Mouse (Mus musculus) T-cell, adult 2 months (primary cell): ENCODE measurements around the gene Cir1.

ENCODE experiments used
- DNase-seq: peaks from one replicate; pipeline ENCODE4 v3.0.0; 2022; ENCODE audit warnings: low spot score

Gene Cir1

DNA sequence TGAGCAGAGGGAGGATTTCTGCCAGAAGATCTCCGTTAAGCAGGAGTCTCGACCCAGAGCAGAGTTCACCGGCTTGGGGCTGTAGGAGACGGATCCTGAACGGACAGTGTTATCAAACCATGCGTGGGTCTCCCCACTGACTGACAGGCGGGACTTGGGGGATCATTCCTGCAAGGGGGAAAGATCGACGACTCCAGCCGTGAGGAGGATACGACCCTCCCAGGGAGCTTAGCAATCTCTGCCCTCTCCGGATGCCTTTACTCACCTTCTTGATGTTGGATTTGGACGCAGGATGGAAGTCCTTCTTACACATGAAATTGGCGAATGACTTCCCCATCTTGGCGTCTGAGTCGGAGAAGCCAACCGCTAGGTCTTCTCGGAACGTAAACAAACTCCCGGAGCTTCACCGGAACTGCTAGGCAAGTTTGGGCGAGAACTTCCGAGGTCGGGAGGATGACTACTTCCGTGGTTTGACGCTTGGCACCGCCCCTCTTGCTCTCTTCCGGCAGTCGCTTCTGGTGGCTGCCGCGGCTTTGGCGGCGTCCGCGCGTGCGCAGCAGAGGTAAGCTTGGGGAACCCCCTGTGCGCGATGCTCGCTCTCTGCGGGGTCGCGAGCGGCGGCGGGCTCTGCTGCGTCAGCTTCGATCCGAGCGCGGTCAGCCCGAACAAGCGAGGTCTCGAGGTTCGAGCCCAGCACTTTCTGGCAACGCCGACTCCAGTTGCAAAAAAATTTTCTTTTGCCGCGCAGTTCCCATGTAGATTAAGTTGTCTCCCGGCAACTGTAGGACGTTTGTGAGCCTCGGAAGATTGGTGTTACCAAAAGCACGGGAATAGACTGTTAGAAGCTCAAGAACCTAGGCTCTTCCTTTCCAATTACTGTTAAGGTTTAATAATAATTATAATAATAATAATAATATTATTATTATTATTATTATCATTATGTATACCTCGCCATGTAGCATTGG is at the start of gene Cir1, which contains the start of gene Scrn3:
TSS of gene Cir1 (minus strand) at position 550 of the 965 bp plus-strand sequence.
TSS of gene Scrn3 (plus strand) at position 450 of the 965 bp plus-strand sequence.
- peak; percentile 98 for DNase-seq

- DNase-seq, result no peak
These were observed 48.0 kb upstream of the Cir1 start for GRCm38 (mm10) chr2:73360536-73360935.

GRCm38 (mm10) chr2:73359941-73360340 is 47.4 kb upstream of the Cir1 start:
- DNase-seq, result no peak

DNA sequence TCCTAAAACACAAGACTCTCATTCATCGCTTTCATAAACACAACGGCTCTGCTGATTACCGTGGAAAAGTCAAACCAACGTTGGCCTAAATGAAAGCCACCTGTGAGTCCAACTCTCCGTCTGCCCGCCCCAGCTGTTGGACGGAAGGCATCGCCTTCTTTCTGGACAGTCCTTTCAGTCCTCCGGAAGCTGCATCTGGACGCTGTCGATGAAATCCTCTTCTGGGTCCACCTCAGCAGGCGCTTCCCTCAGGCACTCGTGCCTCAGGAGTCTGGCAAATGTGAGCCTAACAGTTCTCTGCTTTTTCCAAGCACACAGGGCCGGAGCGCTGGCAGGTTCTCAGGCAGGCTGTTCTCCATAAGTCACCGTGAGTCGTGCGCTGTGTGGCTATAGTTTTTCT is 44.5 kb upstream of the Cir1 start:
- DNase-seq, result no peak

GRCm38 (mm10) chr2:73351927-73352374 is 39.5 kb upstream of the Cir1 start:
- DNase-seq, result no peak

- DNase-seq, result no peak
These were observed 39.0 kb upstream of the Cir1 start for GRCm38 (mm10) chr2:73351496-73351895.

DNA sequence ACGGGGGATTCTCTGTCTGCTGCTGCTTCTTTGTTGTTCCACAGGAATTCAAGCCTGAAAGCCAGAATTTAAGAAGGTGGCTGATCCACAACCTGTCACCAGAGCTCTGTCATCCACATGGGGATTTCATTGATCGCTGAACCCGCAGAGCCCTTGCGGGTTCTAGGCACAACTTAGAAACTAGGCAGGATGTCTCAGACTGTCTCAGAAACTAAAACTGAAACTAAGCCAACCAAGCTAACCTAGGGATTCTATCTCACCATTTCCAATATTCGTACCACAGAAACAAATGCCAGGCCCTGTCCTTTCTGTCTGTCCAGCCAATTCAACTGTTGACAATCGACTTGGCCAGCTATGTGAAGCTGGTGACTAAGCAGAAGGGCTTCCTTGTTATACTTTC is 35.7 kb upstream of the Cir1 start:
- DNase-seq, result no peak

DNA sequence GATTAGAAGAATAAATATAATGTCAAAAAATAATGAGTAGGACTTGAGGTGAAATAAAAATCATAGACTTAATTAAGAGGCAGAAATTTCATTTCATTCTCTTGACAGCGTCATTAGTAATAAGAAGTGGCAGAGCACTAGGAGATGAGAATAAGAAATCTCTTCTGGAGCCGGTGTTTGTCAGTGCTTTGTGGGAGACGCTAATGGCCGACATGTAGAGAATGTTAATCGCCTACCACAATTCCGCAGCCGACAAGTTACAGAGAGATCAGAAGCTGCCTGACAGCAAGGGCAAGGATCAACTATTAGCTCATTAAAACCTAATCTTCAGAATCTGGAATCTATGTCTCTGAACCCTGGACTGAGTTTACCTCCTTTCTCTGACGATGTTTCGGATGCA is 35.3 kb upstream of the Cir1 start:
- DNase-seq, result no peak

- no peak for DNase-seq
These were observed 34.6 kb upstream of the Cir1 start for GRCm38 (mm10) chr2:73347136-73347535.

DNA sequence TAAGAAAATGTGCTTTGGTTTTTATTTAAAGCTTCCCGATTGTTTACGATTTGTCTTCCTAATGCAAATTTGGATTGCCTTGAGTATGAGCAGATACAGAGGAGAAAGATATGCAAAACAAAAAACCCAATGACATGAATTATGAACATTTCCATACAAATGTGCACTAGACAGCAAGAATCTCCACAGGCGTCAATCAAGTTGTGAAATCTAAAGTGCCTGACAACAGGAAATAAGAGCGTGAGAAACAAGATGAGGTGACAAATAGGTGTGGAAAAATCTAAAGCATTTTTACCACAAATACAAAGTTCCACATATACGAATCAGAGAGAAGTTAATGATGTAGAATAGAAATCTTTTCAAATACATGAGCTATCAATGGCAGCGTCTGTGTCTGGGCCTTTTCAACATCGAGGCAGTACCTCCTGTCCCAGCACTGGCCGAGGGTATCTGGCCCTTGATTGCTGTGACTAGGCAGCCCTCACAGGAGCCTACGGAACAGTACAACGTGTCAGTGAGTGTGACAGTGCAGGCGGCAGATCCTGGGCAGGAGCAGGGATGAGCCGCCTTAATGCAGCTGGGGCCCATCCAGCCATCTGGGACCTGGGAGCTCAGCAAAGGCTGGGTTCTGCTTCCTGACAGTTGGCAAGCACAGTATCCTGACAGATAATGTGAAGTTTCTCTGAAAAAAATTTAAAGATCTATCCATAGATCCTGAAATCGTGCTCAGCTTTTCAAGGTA is 34.0 kb upstream of the Cir1 start:
- DNase-seq, result no peak

DNA sequence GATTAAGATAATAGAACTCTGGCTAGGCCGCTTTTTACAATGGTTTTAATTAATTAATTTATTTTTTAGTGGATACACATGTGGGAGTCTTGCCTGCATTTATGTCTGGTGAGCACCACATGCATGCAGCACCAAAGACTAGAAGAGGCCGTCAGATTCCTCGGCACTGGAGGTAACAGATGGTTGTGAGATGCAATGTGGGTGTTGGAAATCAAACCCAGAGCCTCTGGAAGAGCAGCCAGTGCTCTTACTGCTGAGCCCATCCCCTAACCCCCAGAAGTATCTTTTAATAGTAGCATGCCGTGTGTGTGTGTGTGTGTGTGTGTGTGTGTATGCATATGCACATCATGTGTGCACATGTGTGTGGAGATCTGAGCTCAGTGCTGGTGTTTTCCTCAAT is 32.7 kb upstream of the Cir1 start:
- DNase-seq, result no peak

GRCm38 (mm10) chr2:73343701-73344100 is 31.2 kb upstream of the Cir1 start:
- DNase-seq, result no peak

DNA sequence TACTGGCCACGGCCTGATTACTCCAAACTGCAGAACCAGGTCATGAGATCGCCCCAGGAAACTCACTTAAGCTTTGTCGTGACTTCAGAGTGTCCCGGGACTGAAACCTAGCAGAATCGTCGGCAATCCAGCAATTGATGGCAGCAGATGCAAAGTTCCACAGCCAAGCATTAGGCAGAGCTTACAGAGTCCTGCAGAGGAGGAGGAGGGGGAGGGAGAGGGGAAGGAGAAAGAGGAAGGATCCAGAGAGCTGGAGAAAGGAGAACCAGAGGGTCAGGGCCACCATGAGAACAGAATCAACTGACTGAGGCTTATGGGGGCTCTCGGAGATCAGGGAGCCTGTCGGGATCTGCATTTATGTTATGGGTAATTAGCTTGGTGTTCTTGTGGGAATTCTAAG is 25.9 kb upstream of the Cir1 start:
- DNase-seq, result no peak

- no peak for DNase-seq
These were observed 23.4 kb upstream of the Cir1 start for GRCm38 (mm10) chr2:73335949-73336348.

DNA sequence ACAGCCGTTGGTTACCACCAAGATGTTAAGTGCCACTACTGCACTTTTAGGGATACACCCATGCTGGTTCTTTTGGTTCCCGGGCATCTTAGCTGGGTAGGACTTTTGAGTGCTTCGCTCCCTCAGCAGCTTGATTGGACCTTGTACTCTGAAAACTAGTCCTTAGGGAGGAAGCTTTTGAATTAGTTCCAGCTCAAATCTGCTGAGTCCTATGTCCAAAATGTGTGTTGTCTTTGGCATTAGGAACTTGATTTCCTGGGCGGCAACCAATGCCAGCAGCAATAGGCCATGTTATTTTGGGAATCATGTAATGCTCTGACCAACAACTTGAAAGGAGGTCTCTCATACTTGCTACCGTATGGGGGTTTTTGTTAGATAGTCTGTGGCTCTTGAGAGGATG is 13.4 kb upstream of the Cir1 start:
- DNase-seq, result no peak

GRCm38 (mm10) chr2:73322991-73323390 is 10.5 kb upstream of the Cir1 start:
- no peak for DNase-seq

DNA sequence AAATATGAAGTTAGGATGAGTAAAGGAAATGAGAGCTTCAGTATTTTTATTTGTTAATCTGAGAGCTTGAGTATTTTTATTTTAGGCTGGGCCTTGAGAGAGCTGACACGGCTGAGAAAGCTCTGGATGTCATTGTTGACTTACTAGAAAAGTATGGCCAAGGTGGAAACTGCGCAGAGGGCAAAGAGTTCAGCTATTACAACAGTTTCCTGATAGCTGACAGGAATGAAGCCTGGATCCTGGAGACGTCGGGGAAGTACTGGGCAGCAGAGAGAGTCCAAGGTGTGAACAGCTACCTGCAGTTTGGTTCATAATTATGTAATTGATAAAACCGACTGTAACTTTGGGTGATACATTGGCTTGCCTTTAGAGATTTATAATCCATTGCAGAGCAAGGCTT is 6.7 kb upstream of the Cir1 start:
- no peak for DNase-seq

- DNase-seq, result no peak
These were observed 4.9 kb upstream of the Cir1 start for GRCm38 (mm10) chr2:73317426-73317825.

DNA sequence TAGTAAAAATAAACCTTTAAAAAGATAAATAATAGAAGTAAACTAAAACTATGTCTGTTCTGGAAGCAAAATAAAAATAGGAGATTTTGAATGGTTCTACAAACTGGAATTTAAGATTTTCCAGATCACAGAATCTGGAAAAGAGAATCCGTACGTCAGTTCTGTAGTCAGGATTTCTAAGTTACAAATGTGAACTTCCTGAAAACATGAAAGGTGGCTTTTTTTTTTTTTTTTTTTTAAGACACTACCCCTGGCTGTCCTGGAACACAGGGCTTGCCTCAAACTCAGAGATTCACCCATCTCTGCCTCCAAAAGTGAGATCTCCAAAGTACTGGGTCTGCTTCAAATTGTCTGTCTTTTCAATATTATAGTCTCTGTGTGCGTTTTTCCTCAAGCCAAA is 1.8 kb upstream of the Cir1 start:
- no peak for DNase-seq

DNA sequence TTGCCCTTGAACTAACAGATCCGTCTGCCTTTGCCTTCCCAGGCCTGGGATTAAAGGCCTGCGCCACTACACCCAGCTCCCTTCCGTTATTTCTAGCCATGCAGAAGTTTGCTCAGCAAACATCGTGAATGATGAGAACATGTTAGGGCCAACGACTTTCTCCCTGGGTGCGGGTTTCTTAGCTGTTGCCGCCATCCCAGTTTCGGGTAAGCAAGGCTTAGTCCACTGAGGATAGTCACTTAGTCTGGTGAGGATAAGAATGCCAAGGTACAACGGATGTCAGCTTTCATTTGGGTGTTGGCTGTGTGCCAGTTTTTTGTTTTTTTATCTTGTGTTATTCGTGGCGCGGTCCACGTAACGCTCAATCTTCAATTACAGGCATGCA is 608 bp upstream of the Cir1 start:
- DNase-seq, result peak; percentile 34

GRCm38 (mm10) chr2:73306006-73306405 is 6.5 kb downstream of the Cir1 start:
- no peak for DNase-seq

GRCm38 (mm10) chr2:73304506-73304905 is 8.0 kb downstream of the Cir1 start:
- DNase-seq, result no peak

DNA sequence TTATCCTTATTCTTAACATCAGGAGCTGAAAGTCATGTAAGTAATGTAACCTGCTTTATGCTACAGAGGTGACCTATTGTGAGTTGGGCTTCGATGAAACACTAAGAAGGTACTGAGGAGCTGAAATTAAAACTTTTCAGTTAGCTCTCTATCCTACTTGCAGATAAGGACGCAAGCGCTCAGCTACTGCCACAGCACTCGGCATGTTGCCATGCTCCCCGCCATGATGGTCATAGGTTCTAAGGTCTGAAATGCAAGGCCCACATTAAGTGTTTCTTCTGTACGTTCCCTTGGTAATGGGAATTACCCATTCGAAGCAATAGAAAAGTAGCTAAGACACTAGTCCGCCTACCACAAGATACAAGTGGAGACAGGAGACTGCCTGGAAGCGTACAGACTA is 9.8 kb downstream of the Cir1 start:
- DNase-seq, result no peak
